Mouse (Mus musculus): ENCODE results near the gene Limch1.

DNA sequence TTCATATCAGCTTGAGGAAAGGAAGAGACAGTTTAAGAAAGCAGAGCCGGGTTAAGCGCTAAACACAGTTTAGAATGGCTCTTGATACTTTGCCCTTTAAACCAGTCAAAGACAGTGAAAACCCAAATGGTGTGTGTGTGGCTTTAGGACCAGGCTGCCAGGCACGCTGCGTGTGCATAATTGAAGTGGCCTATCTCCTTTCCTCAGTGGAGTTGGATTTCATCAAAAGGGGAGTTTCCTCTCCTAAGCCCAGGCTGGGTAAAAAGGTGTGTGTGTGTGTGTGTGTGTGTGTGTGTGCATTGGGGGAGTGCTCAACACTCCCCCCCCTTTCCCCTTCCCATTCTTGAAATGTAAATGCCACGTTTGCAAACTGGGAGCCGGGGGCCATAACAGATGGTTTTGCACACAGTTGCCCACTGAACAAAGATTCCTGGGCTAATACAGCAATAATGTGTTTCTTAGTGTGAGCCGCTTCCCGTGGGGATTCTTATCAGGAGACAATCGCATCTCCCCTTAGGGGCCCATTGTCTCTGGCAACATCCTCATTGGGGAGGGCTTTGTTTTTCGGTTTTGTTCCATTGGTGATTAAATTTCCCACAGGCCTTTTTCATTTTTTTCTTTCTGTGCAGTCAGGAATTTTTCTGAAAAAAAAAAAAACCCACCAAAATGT lies 2.3 kb downstream of the Limch1 start:
- TF ChIP-seq EP300 (IDR thresholded peaks at IDR 0.05; ENCODE audit: low read depth): no peak
- no peak for TF ChIP-seq CTCF (IDR thresholded peaks at IDR 0.05; ENCODE audit: low read depth)

Data from liver, embryonic 14.5 days (tissue).